Mouse (Mus musculus) liver, embryonic 13.5 days (tissue): ENCODE data around the gene B3gnt4. TPM values are rescaled to one million over a fixed set of nuclear protein-coding genes. Genes with fewer than 3 reads are reported as not detected.
A peak's percentile ranks its signal among the peaks of the same experiment; 100 is the strongest.

Source experiments
- ATAC-seq: fragments of 200-750 bp; cut with Nextera tagmentation; 2 replicates; pipeline ENCODE4 v1.8.0; 2017; ENCODE audit warnings: low read depth, mild to moderate bottlenecking, moderate number of reproducible peaks, moderate library complexity
- DNase-seq: peaks from one replicate; pipeline ENCODE4 v3.0.0; 2022
- H3K27ac ChIP-seq: fragments of 300-500 bp; sonication (generic); 2 replicates; pipeline ENCODE4 v1.5.1; 2015; ENCODE audit warnings: moderate library complexity, mild to moderate bottlenecking, inconsistent platforms
- H3K27me3 ChIP-seq: fragments of 300-500 bp; sonication (generic); 2 replicates; pipeline ENCODE4 v1.6.1; 2015; ENCODE audit warnings: mild to moderate bottlenecking, inconsistent platforms
- H3K36me3 ChIP-seq: fragments of 300-500 bp; sonication (generic); 2 replicates; pipeline ENCODE4 v1.6.1; 2015; ENCODE audit warnings: mild to moderate bottlenecking, inconsistent platforms
- H3K4me1 ChIP-seq: fragments of 300-500 bp; sonication (generic); replicated peaks from 2 replicates; pipeline ENCODE4 v1.6.1; 2015; ENCODE audit warnings: inconsistent platforms
- H3K4me2 ChIP-seq: fragments of 300-500 bp; sonication (generic); 2 replicates; pipeline ENCODE4 v1.6.1; 2015; ENCODE audit warnings: inconsistent platforms, mild to moderate bottlenecking, moderate library complexity
- H3K4me3 ChIP-seq: fragments of 300-500 bp; sonication (generic); replicated peaks from 2 replicates; pipeline ENCODE4 v1.5.1; 2015; ENCODE audit warnings: mild to moderate bottlenecking, inconsistent platforms
- H3K9ac ChIP-seq: fragments of 300-500 bp; sonication (generic); 2 replicates; pipeline ENCODE4 v1.6.1; 2015; ENCODE audit warnings: mild to moderate bottlenecking, inconsistent platforms
- H3K9me3 ChIP-seq: fragments of 300-500 bp; sonication (generic); replicated peaks from 2 replicates; pipeline ENCODE4 v1.6.1; 2016; ENCODE audit warnings: inconsistent platforms
- WGBS: fragments of 180-500 bp; shearing (Covaris S2); methylation state at CpG from one replicate; pipeline ENCODE4 v1.1.7; 2015; ENCODE audit not compliant: insufficient replicate concordance; 5-methylcytosine and 5-hydroxymethylcytosine counted together
- polyA plus RNA-seq: library from polyadenylated mRNA; unstranded; fragments of >200 nt; fragmentation: Nextera tagmentation; extraction: Ambion mirVana; gene quantifications from 2 replicates; pipeline ENCODE4 v1.2.1, GENCODE M21; 2015

The B3gnt4 gene
- 0.07 TPM in 2 replicates for polyA plus RNA-seq

GRCm38 (mm10) chr5:123510160-123510559 is at the start of gene B3gnt4:
B3gnt4 (plus strand) TSS chr5:123510460.
- no peaks in the 10 kb centered on the region for H3K9me3 ChIP-seq
- ATAC-seq = no peak
- WGBS = 81% methylated on average over 5 of the region's 5 CpGs
- H3K27me3 ChIP-seq = peaks cover 50% of the 10 kb centered on the region
- no peak within 1 kb of the TSS for H3K27ac ChIP-seq
- H3K36me3 ChIP-seq = peaks cover 26% of the 10 kb centered on the region
- H3K4me1 ChIP-seq = peaks cover 33% of the 10 kb centered on the region
- no peak within 1 kb of the TSS; the same call in 1 of the 2 replicates for H3K4me2 ChIP-seq
- H3K9ac ChIP-seq = no peak within 1 kb of the TSS
- H3K4me3 ChIP-seq = no peak within 1 kb of the TSS
- no peak for DNase-seq

- Histone ChIP-seq H3K27ac (no peak overlapping the region), H3K36me3 (no peaks in the 10 kb centered on the region), H3K4me1 (no peaks in the 10 kb centered on the region; the same call in 1 of the 2 replicates), H3K27me3 (no peaks in the 10 kb centered on the region), H3K4me3 (no peak overlapping the region), H3K9me3 (no peaks in the 10 kb centered on the region), H3K4me2 (no peak overlapping the region), H3K9ac (no peak overlapping the region)
- 29% methylated on average over 5 of the region's 5 CpGs for WGBS
- ATAC-seq (no peak), DNase-seq (no peak)
Observed at GRCm38 (mm10) chr5:123461420-123461819, 48.8 kb upstream of the B3gnt4 start.

GRCm38 (mm10) chr5:123464638-123465037 is 45.6 kb upstream of the B3gnt4 start:
- whole genome bisulfite sequencing = 54% methylated on average over 1 of the region's 1 CpGs
- Histone ChIP-seq H3K9ac (no peak overlapping the region), H3K4me3 (no peak overlapping the region), H3K4me1 (no peaks in the 10 kb centered on the region; the same call in 1 of the 2 replicates), H3K4me2 (no peak overlapping the region), H3K27ac (no peak overlapping the region), H3K36me3 (no peaks in the 10 kb centered on the region), H3K9me3 (no peaks in the 10 kb centered on the region), H3K27me3 (no peaks in the 10 kb centered on the region)
- ATAC-seq (no peak), DNase-seq (no peak)

- Histone ChIP-seq H3K9me3 (no peaks in the 10 kb centered on the region), H3K4me2 (peak overlapping the region; percentile 43), H3K4me1 (no peaks in the 10 kb centered on the region; the same call in 1 of the 2 replicates), H3K36me3 (no peaks in the 10 kb centered on the region), H3K27me3 (no peaks in the 10 kb centered on the region), H3K9ac (no peak overlapping the region), H3K4me3 (no peak overlapping the region), H3K27ac (no peak overlapping the region)
- 3% methylated on average over 10 of the region's 10 CpGs for WGBS
- DNase-seq (no peak), ATAC-seq (no peak)
Observed at GRCm38 (mm10) chr5:123470784-123471400, 39.4 kb upstream of the B3gnt4 start.

GRCm38 (mm10) chr5:123473817-123474216 is 36.4 kb upstream of the B3gnt4 start:
- 63% methylated on average over 5 of the region's 5 CpGs for WGBS
- Histone ChIP-seq H3K27ac (no peak overlapping the region), H3K4me3 (no peak overlapping the region), H3K36me3 (no peaks in the 10 kb centered on the region), H3K9ac (no peak overlapping the region), H3K9me3 (no peaks in the 10 kb centered on the region), H3K4me2 (no peak overlapping the region), H3K4me1 (no peaks in the 10 kb centered on the region; the same call in 1 of the 2 replicates), H3K27me3 (no peaks in the 10 kb centered on the region)
- no peak for ATAC-seq
- DNase-seq = no peak

- ATAC-seq = no peak
- Histone ChIP-seq H3K27ac (no peak overlapping the region), H3K36me3 (no peaks in the 10 kb centered on the region), H3K4me3 (no peak overlapping the region), H3K9me3 (no peaks in the 10 kb centered on the region), H3K9ac (no peak overlapping the region), H3K27me3 (peaks cover 30% of the 10 kb centered on the region), H3K4me1 (no peaks in the 10 kb centered on the region), H3K4me2 (no peak overlapping the region)
- WGBS = 45% methylated on average over 11 of the region's 11 CpGs
- DNase-seq = no peak
Observed at GRCm38 (mm10) chr5:123487659-123488395, 22.4 kb upstream of the B3gnt4 start.

- DNase-seq (no peak), ATAC-seq (no peak)
- WGBS = 7% methylated on average over 25 of the region's 25 CpGs
- Histone ChIP-seq H3K4me3 (no peak within 1 kb of the TSS), H3K36me3 (no peaks in the 10 kb centered on the region), H3K27ac (no peak within 1 kb of the TSS), H3K9me3 (no peaks in the 10 kb centered on the region), H3K4me1 (no peaks in the 10 kb centered on the region), H3K4me2 (no peak within 1 kb of the TSS), H3K27me3 (peaks cover 30% of the 10 kb centered on the region), H3K9ac (no peak within 1 kb of the TSS)
Observed at GRCm38 (mm10) chr5:123489112-123489785, 21.0 kb upstream of the B3gnt4 start, which contains the start of the genes Lrrc43 and Il31. Lrrc43 (plus strand) TSS chr5:123489305. Il31 (minus strand) TSS chr5:123489489.

GRCm38 (mm10) chr5:123489935-123490334 is 20.3 kb upstream of the B3gnt4 start:
- Histone ChIP-seq H3K9ac (no peak overlapping the region), H3K9me3 (no peaks in the 10 kb centered on the region), H3K27ac (no peak overlapping the region), H3K4me1 (no peaks in the 10 kb centered on the region), H3K27me3 (peaks cover 30% of the 10 kb centered on the region), H3K36me3 (no peaks in the 10 kb centered on the region), H3K4me3 (no peak overlapping the region), H3K4me2 (no peak overlapping the region)
- DNase-seq (no peak), ATAC-seq (no peak)
- 55% methylated on average over 9 of the region's 9 CpGs for WGBS

GRCm38 (mm10) chr5:123499717-123500116 is 10.5 kb upstream of the B3gnt4 start:
- ATAC-seq (no peak), DNase-seq (no peak)
- no peaks in the 10 kb centered on the region for H3K36me3 ChIP-seq
- peaks cover 14% of the 10 kb centered on the region for H3K4me1 ChIP-seq
- no peak overlapping the region for H3K4me2 ChIP-seq
- H3K4me3 ChIP-seq = no peak overlapping the region
- H3K27me3 ChIP-seq = peaks cover 31% of the 10 kb centered on the region
- 39% methylated on average over 4 of the region's 4 CpGs for WGBS
- no peaks in the 10 kb centered on the region for H3K9me3 ChIP-seq
- no peak overlapping the region for H3K9ac ChIP-seq
- H3K27ac ChIP-seq = no peak overlapping the region

- Histone ChIP-seq H3K4me1 (peaks cover 14% of the 10 kb centered on the region), H3K4me2 (no peak overlapping the region), H3K9me3 (no peaks in the 10 kb centered on the region), H3K9ac (no peak overlapping the region), H3K27me3 (peaks cover 42% of the 10 kb centered on the region), H3K27ac (no peak overlapping the region), H3K36me3 (no peaks in the 10 kb centered on the region), H3K4me3 (no peak overlapping the region)
- DNase-seq (no peak), ATAC-seq (no peak)
- WGBS = 43% methylated on average over 4 of the region's 4 CpGs
Observed at GRCm38 (mm10) chr5:123501973-123502372, 8.3 kb upstream of the B3gnt4 start.

- peaks cover 53% of the 10 kb centered on the region for H3K27me3 ChIP-seq
- no peak overlapping the region for H3K27ac ChIP-seq
- H3K4me1 ChIP-seq = peaks cover 33% of the 10 kb centered on the region
- ATAC-seq = peak; percentile 80
- 1% methylated on average over 59 of the region's 59 CpGs for WGBS
- no peaks in the 10 kb centered on the region for H3K9me3 ChIP-seq
- H3K4me2 ChIP-seq = peak overlapping the region; percentile 84
- peak; percentile 74 for DNase-seq
- H3K4me3 ChIP-seq = peak overlapping the region; percentile 62
- peaks cover 20% of the 10 kb centered on the region; the same call in 1 of the 2 replicates for H3K36me3 ChIP-seq
- H3K9ac ChIP-seq = peak overlapping the region; percentile 54
Observed at GRCm38 (mm10) chr5:123507936-123508723, 2.1 kb upstream of the B3gnt4 start.
